Mouse (Mus musculus) C2C12 (cell line): ENCODE results near the gene Fam193b. TPM values are rescaled to one million over a fixed set of nuclear protein-coding genes. Genes with fewer than 3 reads are reported as not detected.

Experiments
- H3K27me3 ChIP-seq: one replicate; pipeline ENCODE4 v1.6.1; 2011; ENCODE audit not compliant: control insufficient read depth, insufficient read depth, insufficient read length
- H3K36me3 ChIP-seq: one replicate; pipeline ENCODE4 v1.6.1; 2011; ENCODE audit not compliant: control insufficient read depth, insufficient read depth
- H3K4me3 ChIP-seq: one replicate; pipeline ENCODE4 v1.5.1; 2011; ENCODE audit warnings: mild to moderate bottlenecking, control low read depth; ENCODE audit not compliant: poor library complexity, insufficient read depth, severe bottlenecking
- H3K79me2 ChIP-seq: one replicate; pipeline ENCODE4 v1.6.1; 2011; ENCODE audit not compliant: control insufficient read depth, insufficient read depth
- H3K79me3 ChIP-seq: one replicate; pipeline ENCODE4 v1.6.1; 2011; ENCODE audit warnings: low read depth, control low read depth
- H3ac ChIP-seq: one replicate; pipeline ENCODE3; 2011; ENCODE audit warnings: low read depth; ENCODE audit not compliant: control insufficient read depth, insufficient read length
- CEBPB ChIP-seq: IDR thresholded peaks from one replicate; pipeline ENCODE4 v1.6.1; 2011; ENCODE audit warnings: low read depth, mild to moderate bottlenecking, control low read depth, moderate library complexity
- CTCF ChIP-seq: IDR thresholded peaks from one replicate; pipeline ENCODE4 v1.5.1; 2011; ENCODE audit not compliant: control insufficient read depth, insufficient read depth, insufficient read length
- FOSL1 ChIP-seq: IDR thresholded peaks from one replicate; pipeline ENCODE4 v1.8.0; 2011; ENCODE audit warnings: mild to moderate bottlenecking, low read length; ENCODE audit not compliant: poor library complexity, insufficient read depth, severe bottlenecking
- MAX ChIP-seq: IDR thresholded peaks from one replicate; pipeline ENCODE4 v1.6.1; 2011; ENCODE audit warnings: mild to moderate bottlenecking, control low read depth
- MYOD1 ChIP-seq: IDR thresholded peaks from one replicate; pipeline ENCODE4 v1.6.1; 2011; ENCODE audit warnings: low read depth; ENCODE audit not compliant: control insufficient read depth, insufficient read length
- MYOG ChIP-seq: IDR thresholded peaks from one replicate; pipeline ENCODE4 v1.6.1; 2011; ENCODE audit not compliant: control insufficient read depth, insufficient read length; ENCODE audit errors: extremely low read depth
- USF1 ChIP-seq: IDR thresholded peaks from one replicate; pipeline ENCODE4 v1.6.1; 2011; ENCODE audit warnings: low read depth, mild to moderate bottlenecking, control low read depth, moderate library complexity
- polyA plus RNA-seq: library from polyadenylated mRNA; unstranded; fragments of >200 nt; fragmentation: generic; extraction: Trizol; gene quantifications from one replicate; pipeline ENCODE4 v1.2.1, GENCODE M21; 2012; ENCODE audit warnings: missing spikeins

The Fam193b gene
- polyA plus RNA-seq, 1 experiment: 15.9 TPM

DNA sequence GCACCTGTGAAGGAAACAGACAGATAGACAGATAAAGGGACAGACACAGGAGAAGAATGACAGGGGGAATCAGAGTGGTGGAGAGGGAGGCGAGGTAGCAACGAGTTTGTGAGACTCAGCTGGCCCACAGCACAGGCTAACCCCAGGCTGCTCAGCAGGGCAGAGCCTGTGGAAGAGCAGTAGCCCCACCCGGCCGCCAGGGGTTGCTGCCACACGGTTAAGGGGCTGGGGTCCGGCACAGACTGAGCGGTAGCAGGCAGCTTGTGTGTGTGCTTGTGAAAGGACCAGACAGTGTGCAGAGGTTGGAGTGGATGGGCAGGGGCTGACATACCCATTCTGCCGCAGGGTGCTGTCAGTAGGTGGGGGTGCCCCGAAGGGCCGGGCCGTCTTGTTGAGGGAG, 63.0 kb downstream of the Fam193b start:
- Histone ChIP-seq H3K79me3 (peaks cover 40% of the 10 kb centered on the region), H3ac (no peak overlapping the region), H3K79me2 (peaks cover 97% of the 10 kb centered on the region), H3K36me3 (peaks cover 81% of the 10 kb centered on the region), H3K4me3 (no peak overlapping the region), H3K27me3 (no peaks in the 10 kb centered on the region)
- TF ChIP-seq MYOD1 (no peak), CEBPB (no peak), USF1 (no peak), MAX (no peak)

DNA sequence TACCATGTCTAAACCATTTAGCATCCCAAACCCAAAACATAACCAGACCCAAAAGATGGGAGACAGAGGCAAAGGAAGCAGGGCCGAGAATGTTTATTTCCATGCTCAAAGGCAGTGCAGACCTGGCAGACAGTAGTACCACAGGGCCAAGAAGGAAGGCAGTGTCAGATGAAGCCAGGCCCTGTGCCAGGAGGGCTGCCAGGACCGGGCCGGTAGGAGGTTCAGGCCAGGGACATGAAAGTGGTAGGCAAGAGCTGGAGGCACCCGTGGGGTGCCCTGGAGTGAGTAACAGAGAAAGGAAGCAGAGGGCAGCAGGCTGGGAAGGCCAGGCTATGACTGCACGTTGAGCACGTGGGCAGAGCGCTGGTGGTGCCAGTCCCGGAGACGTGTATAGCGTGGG, 64.2 kb downstream of the Fam193b start:
- no peak overlapping the region for H3ac ChIP-seq
- H3K79me2 ChIP-seq: peaks cover 88% of the 10 kb centered on the region
- H3K79me3 ChIP-seq: peaks cover 28% of the 10 kb centered on the region
- peaks cover 87% of the 10 kb centered on the region for H3K36me3 ChIP-seq
- H3K27me3 ChIP-seq: no peaks in the 10 kb centered on the region
- TF ChIP-seq CEBPB: no peak
- TF ChIP-seq MYOG: no peak
- no peak for TF ChIP-seq USF1
- no peak for TF ChIP-seq MYOD1
- TF ChIP-seq MAX: no peak
- TF ChIP-seq FOSL1: no peak
- no peak for TF ChIP-seq CTCF
- no peak overlapping the region for H3K4me3 ChIP-seq

DNA sequence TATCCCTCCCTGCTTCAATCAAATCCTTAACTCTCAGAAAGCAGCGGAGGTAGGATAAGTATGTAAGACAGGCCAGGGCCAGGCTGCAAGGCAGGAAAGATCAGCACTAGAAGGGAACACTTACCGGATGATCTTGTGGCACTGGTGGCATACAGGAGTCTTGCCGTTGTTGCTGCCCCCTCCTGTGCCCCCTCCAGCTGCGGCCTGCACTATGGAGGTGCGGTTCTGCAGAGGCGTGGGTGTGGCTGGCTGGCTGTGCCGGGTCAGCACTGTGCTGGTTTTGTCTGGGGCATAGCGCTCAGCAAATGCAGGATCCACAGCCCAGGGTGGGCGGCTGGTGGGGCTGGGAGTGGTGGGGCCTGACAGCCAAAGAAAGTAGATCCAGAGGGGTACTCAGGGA, 65.1 kb downstream of the Fam193b start:
- Histone ChIP-seq H3K79me2 (peaks cover 80% of the 10 kb centered on the region), H3K27me3 (no peaks in the 10 kb centered on the region), H3K4me3 (no peak overlapping the region), H3ac (no peak overlapping the region), H3K79me3 (peaks cover 26% of the 10 kb centered on the region), H3K36me3 (peaks cover 93% of the 10 kb centered on the region)
- no peak for TF ChIP-seq CEBPB
- TF ChIP-seq FOSL1: no peak

DNA sequence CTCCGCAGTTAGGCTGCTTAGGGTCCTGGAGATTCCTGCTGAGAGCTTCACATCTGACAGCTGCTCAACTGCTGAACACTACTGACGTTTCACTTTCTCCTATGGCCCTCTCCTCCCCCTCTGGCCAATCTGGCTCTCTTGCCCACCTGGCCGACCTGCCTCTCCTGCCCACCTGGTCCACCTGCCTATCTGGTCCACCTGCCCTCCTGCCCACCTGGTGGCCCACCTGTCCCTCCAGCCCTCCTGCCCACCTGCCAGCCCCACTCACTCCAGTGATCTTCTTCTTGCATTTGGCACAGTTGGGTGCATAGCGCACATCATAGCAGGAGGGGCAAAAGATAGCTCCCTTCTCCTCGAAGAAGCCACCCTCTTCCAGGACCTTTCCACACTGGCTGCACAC, 66.5 kb downstream of the Fam193b start:
- H3K27me3 ChIP-seq: no peaks in the 10 kb centered on the region
- peaks cover 69% of the 10 kb centered on the region for H3K79me2 ChIP-seq
- peaks cover 97% of the 10 kb centered on the region for H3K36me3 ChIP-seq
- peaks cover 17% of the 10 kb centered on the region for H3K79me3 ChIP-seq
- no peak overlapping the region for H3K4me3 ChIP-seq
- H3ac ChIP-seq: no peak overlapping the region
- no peak for TF ChIP-seq CTCF
- no peak for TF ChIP-seq MYOD1
- TF ChIP-seq CEBPB: no peak
- TF ChIP-seq MAX: no peak
- TF ChIP-seq MYOG: no peak
- TF ChIP-seq FOSL1: no peak
- TF ChIP-seq USF1: no peak

DNA sequence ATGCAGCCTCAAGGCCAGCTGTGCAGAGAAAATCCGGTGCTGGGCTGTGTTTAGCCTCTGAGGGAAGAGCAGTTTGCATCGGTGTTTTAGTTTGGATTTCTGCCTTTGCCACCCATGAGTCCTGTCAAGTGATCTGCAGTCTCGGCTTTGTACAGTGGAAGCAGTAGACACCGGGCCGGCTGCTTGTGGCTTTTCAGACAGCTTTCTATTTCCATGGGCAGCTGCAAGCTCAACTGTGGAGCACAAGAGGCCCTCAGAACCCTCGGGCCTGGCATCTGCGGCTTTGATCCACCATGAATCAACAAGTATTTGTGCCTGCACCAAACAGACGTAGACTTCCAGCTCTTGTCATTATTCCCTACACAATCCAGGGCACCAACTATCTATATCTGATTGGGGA, 68.5 kb downstream of the Fam193b start:
- no peak overlapping the region for H3K4me3 ChIP-seq
- TF ChIP-seq MYOG (no peak), CTCF (no peak), USF1 (no peak), MYOD1 (no peak), CEBPB (no peak), MAX (no peak), FOSL1 (no peak)

DNA sequence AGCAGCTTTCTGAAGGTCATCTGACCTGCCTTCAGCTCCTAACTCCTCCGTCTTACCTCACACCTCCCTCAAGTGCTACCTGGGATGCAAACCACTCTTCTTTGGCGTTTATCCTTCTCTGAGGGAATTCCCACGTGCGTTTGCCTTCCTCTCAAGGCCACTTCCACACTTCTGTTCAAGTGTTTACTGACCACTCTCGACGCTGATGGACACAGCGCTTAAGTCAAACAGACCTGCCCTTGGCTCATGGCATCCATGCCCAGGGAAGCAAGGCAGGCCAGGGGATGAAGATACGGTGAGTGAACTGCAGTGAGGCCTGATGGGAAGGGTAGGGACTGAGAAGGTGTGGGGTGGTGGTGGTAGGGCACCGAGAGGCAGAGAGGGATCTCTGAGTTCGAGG, 70.3 kb downstream of the Fam193b start:
- H3K36me3 ChIP-seq: peaks cover 86% of the 10 kb centered on the region
- no peak overlapping the region for H3K4me3 ChIP-seq
- no peak overlapping the region for H3ac ChIP-seq
- H3K79me2 ChIP-seq: peaks cover 31% of the 10 kb centered on the region
- H3K27me3 ChIP-seq: no peaks in the 10 kb centered on the region
- TF ChIP-seq MAX (no peak), FOSL1 (no peak), CTCF (no peak), MYOD1 (no peak), MYOG (no peak), USF1 (no peak), CEBPB (no peak)
- H3K79me3 ChIP-seq: no peaks in the 10 kb centered on the region

More for the DNA sequence above, 68.5 kb downstream of the Fam193b start:
- Histone ChIP-seq H3K79me3 (peaks cover under 1% of the 10 kb centered on the region), H3ac (no peak overlapping the region), H3K27me3 (no peaks in the 10 kb centered on the region), H3K36me3 (peaks cover 94% of the 10 kb centered on the region), H3K79me2 (peaks cover 49% of the 10 kb centered on the region)

DNA sequence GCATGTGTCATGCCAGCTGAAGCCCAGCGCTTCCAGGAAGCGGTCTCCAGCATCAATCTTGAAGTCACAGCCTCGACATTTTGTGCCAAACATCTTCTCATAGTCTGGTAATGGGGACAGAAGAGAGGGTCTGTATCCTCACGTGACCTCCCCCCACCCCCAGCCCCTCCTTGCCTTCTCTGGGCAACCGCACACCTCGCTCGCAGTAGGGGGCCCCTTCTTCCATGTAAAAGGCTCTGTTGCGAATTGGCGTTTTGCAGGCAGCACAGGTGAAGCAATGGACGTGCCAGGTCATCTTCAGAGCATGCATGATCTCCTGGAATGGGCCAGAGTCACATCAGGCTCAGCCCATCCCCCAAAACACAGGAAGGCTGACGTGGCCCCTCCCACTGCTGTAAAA, 72.0 kb downstream of the Fam193b start:
- Histone ChIP-seq H3K79me2 (peaks cover 14% of the 10 kb centered on the region), H3K36me3 (peaks cover 69% of the 10 kb centered on the region), H3K27me3 (no peaks in the 10 kb centered on the region), H3K4me3 (no peak overlapping the region), H3K79me3 (no peaks in the 10 kb centered on the region), H3ac (no peak overlapping the region)
- no peak for TF ChIP-seq MYOG
